Comparison of ENCODE assay signal across 24 mouse cellular contexts in genomic region chr1:144139847-144140246, GRCm38 (mm10). TPM values are rescaled to one million over a fixed set of nuclear protein-coding genes. Genes with fewer than 3 reads are reported as not detected.
"Had no signal": no experiment of that assay in that cellular context is flagged by ENCODE, and none has a peak within 500 bp of the region (broad histone marks: within the 10 kb centered on the region; RNA-seq: fewer than 3 reads in every experiment).

No protein-coding gene starts in this region.

- H3K4me1 ChIP-seq: limb, embryonic 12.5 days; limb, embryonic 15.5 days; liver, embryonic 13.5 days; neural tube, embryonic 12.5 days; neural tube, embryonic 15.5 days; stomach, embryonic 15.5 days had no signal

- H3K4me3 ChIP-seq: layer of hippocampus, adult 2 months; limb, embryonic 12.5 days; limb, embryonic 15.5 days; liver, embryonic 13.5 days; neural tube, embryonic 12.5 days; neural tube, embryonic 15.5 days; stomach, embryonic 15.5 days had no signal

- ATAC-seq: intestine, embryonic 16.5 days had no signal

- H3K27ac ChIP-seq: kidney, postnatal 0 days; layer of hippocampus, adult 2 months; limb, embryonic 12.5 days; limb, embryonic 15.5 days; liver, embryonic 13.5 days; neural tube, embryonic 12.5 days; neural tube, embryonic 15.5 days; stomach, embryonic 15.5 days had no signal

- DNase-seq: kidney, adult 18-20 months; kidney, adult 9 months; kidney, postnatal 25 days; layer of hippocampus, adult 9-11 months; left cerebral cortex, postnatal 4 days; liver, embryonic 13.5 days; lung, adult 2 months; lung, postnatal 14 days; lung, postnatal 4 days; midbrain, embryonic 14.5 days; right cerebral cortex, adult 18-20 months; right cerebral cortex, postnatal 14 days; right cerebral cortex, postnatal 4 days; thymus, postnatal 25 days had no signal

RNA-seq across cellular contexts. Expression of gene Rgs13, which starts 37.3 kb away (rescaled TPM):
- total RNA-seq: megakaryocyte-erythroid progenitor cell, adult 5-6 weeks had no signal
- polyA plus RNA-seq: intestine, embryonic 16.5 days; kidney, postnatal 0 days; limb, embryonic 12.5 days; liver, embryonic 13.5 days; liver, embryonic 16.5 days; lung, adult 2 months had no signal
